Mouse (Mus musculus) splenic B cell, adult 2 months (primary cell): ENCODE data around the gene Naa20.
A peak's percentile ranks its signal among the peaks of the same experiment; 100 is the strongest.
"Not testable (repeated sequence)": the region's sequence is repeated elsewhere in the genome, so short reads cannot be mapped to it uniquely, and the experiment has no call there.

Experiments used
- DNase-seq: peaks from one replicate; pipeline ENCODE4 v3.0.0-alpha.2; 2011; ENCODE audit warnings: low read depth, low spot score
- H3K27me3 ChIP-seq: 2 replicates; pipeline ENCODE4 v1.6.1; 2012; ENCODE audit warnings: mild to moderate bottlenecking, low read length, moderate library complexity, mixed read lengths; ENCODE audit not compliant: control insufficient read depth, poor library complexity, insufficient read depth, severe bottlenecking
- H3K36me3 ChIP-seq: 2 replicates; pipeline ENCODE4 v1.6.1; 2012; ENCODE audit warnings: mild to moderate bottlenecking, low read length, moderate library complexity, mixed read lengths; ENCODE audit not compliant: control insufficient read depth, poor library complexity, insufficient read depth, severe bottlenecking

Naa20 gene

DNA sequence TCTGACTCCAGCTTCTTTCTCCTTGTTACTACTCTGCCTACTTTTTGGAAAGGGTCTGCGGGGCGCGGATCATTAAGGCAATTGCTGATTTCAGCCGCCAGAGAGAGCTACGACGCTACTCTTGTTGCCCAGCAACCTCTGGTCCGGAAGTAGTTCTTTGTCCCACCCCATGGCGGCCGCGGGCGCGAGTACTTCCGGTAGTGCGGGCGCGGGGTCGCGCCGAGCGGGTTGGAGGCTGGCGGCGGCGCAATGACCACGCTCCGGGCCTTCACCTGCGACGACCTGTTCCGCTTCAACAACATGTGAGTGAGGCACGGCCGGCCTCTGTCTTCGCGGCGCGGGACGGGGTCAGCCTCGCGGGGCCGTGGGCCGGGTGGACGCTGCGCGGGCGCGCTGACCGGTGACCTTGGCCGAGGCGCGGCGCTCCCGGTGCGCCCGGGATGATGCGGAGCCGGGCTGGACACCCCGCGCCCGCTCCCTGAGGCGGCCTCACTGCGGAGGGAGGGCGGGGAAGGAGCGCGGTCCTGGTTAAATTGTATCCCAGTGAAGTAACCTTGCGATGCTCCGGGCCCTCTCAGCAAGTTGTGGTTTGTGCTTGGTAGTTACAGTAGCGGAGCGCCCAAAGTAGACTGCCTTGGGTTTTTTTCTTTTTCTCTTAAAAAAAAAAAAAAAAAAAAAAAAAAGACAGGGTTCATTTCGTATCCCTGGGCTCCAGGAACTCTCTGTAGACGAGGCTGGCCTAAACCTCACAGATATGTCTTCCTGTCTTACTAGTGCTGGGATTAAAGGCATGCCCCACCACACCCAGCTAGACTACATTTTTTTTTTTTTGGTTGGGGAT, 1.4 kb downstream of the Naa20 start:
- DNase-seq, result peak; percentile 89
- no peaks in the 10 kb centered on the region for H3K27me3 ChIP-seq
- H3K36me3 ChIP-seq, result no peaks in the 10 kb centered on the region

DNA sequence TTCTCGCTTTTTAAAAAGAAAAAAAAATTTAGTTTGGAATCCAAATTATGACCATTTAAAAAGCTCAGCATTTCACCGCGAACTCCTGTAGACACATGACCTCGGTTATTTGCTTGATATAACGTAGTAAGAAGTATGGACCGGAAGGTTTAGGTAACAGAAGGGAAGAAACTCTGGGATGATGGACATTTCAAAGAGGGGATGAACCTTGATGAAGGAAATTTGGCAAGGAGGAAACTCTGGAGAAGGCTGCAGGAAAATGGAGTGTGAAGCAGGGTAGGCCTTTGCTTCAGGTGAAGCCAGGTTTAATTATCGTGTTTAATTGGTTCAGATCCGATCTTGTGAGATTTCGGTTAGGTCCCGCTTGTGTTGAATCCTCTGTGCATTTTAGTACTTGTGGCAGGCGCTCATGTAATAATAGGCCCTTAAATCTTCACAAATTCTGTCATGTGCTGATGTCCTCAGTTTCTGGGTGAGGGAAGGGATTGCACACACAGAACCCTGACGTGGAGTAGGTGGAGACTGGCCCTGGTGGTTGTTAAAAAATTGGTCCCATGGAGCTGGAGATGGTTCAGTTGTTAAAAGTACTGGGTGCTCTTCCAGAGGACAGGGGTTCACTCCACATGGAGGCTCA, 2.2 kb downstream of the Naa20 start:
- no peak for DNase-seq
- Histone ChIP-seq H3K36me3 (peaks cover 2% of the 10 kb centered on the region; the same call in 1 of the 2 replicates), H3K27me3 (no peaks in the 10 kb centered on the region)

DNA sequence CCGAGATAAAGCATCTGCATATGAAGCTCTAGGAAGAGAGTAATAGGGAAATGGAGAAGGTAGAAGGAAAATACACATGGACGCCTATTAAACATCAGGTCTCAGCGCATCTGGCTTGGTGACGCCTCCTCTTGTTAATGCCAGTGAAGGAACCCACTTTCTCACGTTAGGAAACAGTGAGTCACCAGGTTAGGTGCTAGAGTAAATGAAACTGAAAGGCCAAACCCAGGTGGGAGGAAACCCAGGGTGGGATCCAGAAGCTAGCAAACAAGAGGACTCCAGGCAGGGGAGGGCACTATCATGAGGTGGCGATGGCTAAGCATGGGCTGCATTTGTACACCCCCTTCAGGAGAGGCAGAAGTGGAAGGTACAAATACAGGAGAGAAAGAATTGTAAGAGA, 3.3 kb downstream of the Naa20 start:
- H3K36me3 ChIP-seq, result peaks cover 3% of the 10 kb centered on the region; the same call in 1 of the 2 replicates
- no peaks in the 10 kb centered on the region for H3K27me3 ChIP-seq
- peak; percentile 48 for DNase-seq

DNA sequence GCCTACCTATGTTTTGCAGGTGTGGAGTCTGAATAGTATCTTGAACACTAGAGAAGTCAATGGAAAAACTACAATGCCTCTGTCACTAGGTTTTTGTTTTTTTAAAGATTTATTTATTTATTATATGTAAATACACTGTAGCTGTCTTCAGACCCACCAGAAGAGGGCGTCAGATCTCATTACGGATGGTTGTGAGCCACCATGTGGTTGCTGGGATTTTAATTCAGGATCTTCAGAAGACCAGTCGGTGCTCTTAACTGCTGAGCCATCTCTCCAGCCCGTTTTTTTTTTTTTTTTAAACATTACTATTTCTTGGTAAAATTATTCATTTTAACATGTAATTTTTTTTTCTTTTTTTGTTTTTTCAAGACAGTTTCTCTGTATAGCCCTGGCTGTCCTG, 4.0 kb downstream of the Naa20 start:
- DNase-seq, H3K27me3 ChIP-seq: not testable (repeated sequence)

DNA sequence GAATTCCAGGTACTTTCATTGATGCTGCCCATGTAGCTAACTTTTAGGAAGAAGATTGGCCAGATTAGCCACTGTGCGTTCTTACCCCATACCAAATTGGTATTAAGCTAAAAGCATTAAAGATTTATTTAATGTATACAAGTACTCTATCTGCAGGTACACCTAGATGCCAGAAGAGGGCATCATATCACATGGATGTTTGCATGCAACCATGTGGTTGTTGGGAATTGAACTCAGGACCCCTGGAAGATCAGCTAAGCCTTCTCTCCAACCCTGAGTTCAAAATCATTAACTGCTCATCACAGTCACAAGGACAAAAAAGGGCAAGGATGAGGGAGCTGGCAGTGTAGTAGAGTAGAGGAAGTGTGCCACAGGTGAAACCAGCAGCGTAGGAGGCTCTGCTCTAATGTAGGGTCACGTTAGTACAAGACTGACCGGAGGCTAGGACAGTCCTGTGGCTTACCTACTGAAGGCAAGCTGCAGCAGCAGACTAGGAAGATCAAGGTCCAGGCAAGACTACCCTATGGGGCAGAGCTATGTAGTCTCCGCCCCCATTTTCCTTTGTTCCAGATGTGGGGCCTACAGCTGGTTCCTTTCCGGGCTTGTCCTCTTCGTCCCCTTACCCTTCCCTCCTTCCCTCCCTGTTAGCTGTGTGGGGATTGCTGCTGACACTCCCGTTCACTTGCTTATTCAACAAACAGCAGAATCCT, 19.2 kb downstream of the Naa20 start:
- DNase-seq, result no peak

More for the DNA sequence above, 4.0 kb downstream of the Naa20 start:
- not testable (repeated sequence) for H3K36me3 ChIP-seq

DNA sequence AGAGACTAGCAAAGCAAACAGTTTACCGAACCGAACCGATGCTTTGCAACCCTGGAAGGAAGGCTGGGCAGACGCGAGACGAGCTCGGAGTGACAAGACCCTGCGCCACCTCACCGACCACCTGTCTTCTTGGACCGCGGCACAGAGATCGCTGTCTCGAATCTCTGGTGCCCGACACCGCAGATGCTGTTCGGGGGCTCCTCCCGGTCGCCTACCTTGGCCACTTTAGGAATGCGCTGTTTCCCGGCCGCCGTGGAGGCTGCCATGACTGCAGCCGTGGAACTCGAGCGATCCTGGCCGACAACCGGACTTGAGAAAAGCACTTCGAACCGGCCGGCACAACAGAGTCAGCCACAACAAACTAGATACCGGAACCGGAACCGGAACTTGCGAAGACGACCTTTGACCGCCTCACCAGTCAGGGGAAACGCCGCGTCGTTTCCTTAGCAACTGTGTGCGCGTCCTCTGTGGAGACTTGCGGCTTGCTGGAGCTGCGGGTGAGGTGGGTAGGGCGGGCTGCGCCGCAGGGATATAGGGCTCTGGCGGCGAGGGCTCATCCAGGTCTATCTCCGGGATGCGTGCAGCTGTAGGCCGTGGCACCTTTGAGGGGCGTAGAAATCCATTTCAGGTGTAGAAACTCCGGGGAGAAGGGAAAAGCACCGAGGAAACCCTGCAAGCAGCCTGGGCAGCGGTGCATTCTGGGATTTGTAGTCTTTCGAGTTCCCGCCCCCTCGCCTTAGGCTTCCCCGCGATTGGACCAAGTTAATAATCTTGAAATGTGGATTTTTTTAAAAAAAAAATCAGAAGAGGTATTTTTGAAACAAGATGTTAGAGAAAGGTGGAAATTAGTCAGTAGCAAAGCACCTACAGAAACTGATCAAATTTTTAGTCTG, 32.7 kb downstream of the Naa20 start, which contains the start of the genes Cfap61 and Crnkl1:
TSS of gene Cfap61 (plus strand) at position 446 of the 893 bp plus-strand sequence.
TSS of gene Crnkl1 (minus strand) at position 676 of the 893 bp plus-strand sequence.
- peak; percentile 96 for DNase-seq
- Histone ChIP-seq H3K36me3 (peaks cover 7% of the 10 kb centered on the region; the same call in 1 of the 2 replicates), H3K27me3 (no peaks in the 10 kb centered on the region; the same call in 1 of the 2 replicates)

More for the DNA sequence above, 19.2 kb downstream of the Naa20 start:
- H3K36me3 ChIP-seq, result peaks cover 20% of the 10 kb centered on the region
- no peaks in the 10 kb centered on the region for H3K27me3 ChIP-seq

DNA sequence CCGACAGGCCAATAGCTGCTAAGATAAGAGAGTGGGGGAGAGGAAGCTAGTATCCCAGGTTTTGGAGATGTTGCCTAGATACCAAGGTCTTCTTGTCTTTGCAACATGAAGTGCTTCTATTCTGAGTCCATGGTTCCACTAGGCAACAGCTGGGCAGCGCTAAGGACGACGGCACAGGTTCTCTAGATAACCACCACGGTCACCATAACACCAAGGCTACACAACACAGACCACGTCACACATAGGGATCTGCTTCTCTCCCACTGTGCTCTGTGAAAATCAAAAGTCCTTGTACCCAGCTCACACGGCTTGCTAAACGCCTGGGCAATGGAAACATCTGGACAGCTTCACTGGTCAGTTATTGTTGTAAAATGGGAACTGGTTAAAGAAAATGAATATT, 35.1 kb downstream of the Naa20 start:
- DNase-seq, result no peak
- Histone ChIP-seq H3K36me3 (peaks cover 3% of the 10 kb centered on the region; the same call in 1 of the 2 replicates), H3K27me3 (no peaks in the 10 kb centered on the region; the same call in 1 of the 2 replicates)

DNA sequence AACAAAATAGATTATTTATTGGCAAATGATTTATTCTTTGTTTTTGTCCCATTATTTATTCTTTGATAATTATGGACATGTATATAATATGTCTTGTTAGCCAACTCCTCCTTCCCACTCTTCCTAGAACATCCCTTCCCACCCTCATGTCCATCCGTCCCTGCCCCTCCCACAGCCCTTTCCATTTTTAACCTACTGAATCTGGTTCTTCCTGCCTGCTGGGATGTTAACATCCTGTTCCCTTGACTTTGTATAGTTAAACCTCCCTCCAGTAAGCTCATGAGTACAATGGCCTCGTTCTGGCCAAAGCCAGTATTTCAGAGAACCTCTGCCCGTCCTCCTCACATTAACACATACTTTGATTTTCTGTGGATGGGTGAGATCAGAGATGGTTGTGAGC, 39.5 kb downstream of the Naa20 start:
- no peaks in the 10 kb centered on the region; the same call in 1 of the 2 replicates for H3K27me3 ChIP-seq

DNA sequence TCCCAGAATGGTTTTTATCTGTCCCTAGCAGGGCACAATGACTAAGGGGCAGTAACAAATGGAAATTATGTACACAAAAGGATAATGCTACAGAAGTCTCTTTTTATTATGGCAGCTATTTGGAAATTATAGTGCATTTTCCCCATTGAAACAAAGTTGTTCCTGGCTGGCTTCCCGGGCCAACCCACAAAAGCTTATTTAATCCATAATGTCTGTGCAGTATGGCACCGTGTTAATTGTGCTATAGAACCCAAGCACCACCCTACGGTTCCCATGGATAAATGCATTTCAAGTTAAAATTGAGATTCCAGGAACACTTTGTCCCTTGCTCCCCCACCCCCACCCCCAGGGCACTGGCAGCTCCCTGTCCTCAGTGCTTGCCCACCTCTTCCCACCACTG, 42.4 kb downstream of the Naa20 start:
- no peaks in the 10 kb centered on the region for H3K27me3 ChIP-seq
- no peak for DNase-seq
- no peaks in the 10 kb centered on the region for H3K36me3 ChIP-seq

More for the DNA sequence above, 39.5 kb downstream of the Naa20 start:
- no peak for DNase-seq
- no peaks in the 10 kb centered on the region for H3K36me3 ChIP-seq

DNA sequence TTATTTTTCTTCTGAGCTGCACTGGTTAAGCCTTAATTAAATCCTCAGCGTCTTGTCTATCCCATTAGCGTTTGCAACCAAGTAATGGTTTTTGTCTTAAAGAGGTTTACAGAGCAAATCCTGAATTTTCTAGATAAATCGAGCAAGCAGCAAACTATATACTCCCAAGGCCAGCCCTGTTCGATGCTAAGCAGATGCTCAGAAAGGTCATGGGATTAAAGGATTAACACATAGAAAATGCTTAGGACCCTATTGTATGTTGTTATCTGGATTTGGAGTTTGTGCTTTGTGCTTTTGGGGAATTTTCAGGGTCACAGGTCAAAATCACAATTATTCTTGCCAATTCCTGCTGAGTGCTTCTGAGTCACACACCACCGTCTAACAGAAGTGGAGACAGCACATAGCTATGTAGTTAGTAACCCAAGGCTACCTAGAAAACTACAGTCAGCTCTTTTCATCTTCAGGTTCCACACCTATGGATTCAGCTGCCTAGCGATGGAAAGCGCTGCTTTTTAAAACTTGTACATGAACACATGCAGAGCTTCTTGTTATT, 46.6 kb downstream of the Naa20 start:
- H3K27me3 ChIP-seq, result no peaks in the 10 kb centered on the region
- no peak for DNase-seq
- H3K36me3 ChIP-seq, result no peaks in the 10 kb centered on the region

DNA sequence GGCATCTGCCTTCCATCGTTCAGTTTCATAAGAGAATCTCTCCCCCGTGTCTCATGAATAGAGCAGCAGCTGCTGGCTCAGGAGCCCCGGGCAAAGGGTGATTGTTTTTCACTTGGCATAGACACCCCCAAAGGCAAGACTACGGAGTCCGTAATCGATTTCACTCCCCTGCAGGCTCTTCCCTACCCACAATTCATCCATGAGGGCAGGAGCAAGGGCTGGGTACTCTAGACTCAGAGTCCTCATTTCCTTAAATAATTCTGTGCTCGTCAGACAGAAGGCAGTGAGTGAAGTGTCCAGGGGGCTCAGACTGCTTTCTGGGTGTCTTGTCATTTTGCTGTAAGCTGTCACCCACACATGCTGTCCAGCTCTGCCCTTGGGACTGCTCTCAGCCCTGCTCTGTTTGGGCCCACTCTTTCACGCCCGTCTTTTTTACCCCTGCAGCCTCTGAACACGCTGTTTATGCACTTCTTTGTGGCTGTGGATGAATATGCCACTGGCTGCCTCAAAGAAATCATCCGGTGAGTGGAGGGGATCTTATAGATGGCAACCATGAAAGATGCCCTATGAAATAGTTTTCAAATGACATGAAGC, 47.7 kb downstream of the Naa20 start:
- Histone ChIP-seq H3K27me3 (no peaks in the 10 kb centered on the region), H3K36me3 (no peaks in the 10 kb centered on the region)
- DNase-seq, result no peak

DNA sequence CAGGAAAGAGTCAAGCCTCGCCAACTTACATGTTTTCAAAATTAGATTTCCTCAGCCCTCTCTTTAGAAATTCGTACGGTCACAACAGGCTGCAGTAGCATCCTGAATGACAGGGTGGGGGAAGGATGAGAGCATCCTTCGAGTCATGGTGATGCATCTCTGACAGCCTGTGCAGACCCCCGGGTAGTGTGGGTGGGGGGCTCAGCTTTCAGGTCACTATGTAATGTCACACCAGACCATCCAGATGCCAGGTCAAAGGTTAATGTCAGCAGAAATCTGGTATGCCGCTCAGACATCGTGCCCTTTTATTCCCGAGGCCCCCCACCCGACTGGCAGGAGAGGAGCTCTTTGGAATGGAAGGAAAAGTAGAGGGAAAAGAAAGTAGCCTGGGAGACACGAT, 48.3 kb downstream of the Naa20 start:
- H3K27me3 ChIP-seq, result no peaks in the 10 kb centered on the region
- H3K36me3 ChIP-seq, result no peaks in the 10 kb centered on the region
- DNase-seq, result no peak

DNA sequence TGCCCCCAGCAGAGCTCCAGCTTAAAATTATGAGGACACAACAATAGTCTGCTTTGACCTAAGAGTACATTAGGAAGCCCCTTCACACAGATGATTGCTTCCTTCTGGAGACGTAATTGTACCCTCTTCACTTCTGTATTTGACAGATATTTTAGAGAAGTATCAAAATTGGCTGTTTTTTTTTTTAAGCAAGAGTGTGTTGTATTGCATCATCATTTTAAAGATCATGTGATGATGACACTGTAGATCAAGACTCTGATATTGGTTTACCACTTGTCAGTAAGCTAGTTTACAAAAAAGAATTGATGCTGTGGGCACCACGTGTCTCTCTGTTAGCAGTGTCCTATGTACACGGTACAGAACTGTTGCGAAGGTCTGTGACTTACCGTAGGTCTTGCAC, 50.8 kb downstream of the Naa20 start:
- H3K27me3 ChIP-seq, result no peaks in the 10 kb centered on the region

More for the DNA sequence above, 50.8 kb downstream of the Naa20 start:
- no peak for DNase-seq
- no peaks in the 10 kb centered on the region for H3K36me3 ChIP-seq
